Mouse (Mus musculus): ENCODE results near the gene Kbtbd4.

DNA sequence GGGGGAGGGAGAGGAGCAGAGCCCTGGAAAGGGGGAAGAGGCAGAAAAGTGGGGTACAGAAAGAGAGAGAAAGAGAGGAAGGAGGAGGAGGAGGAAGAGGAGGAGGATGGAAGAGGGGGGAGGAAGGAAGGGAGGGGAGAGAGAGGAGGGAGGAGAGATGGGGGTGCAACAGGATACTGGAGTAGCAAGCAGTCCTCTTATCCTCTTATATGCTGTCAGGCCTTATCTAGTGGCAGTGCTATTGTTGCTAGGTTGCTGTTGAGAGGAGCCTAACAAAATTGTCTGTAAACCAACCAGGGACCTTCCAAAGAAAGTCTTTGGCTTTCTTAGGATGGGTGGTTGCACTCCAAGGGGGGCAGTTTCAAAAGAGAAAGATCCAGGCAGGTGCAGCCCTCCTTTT is 25.1 kb upstream of the Kbtbd4 start:
- TF ChIP-seq CTCF (IDR thresholded peaks at IDR 0.05; ENCODE audit: low read depth): no peak
- TF ChIP-seq EP300 (IDR thresholded peaks at IDR 0.05; ENCODE audit: low read depth): no peak

All from liver, postnatal 0 days (tissue).